Mouse (Mus musculus) testis, adult 2 months (tissue): ENCODE data around the gene Adamts10.

ENCODE experiments used
- CTCF ChIP-seq: fragments of 200-500 bp; IDR thresholded peaks from 2 replicates; pipeline ENCODE4 v1.5.1; 2012; ENCODE audit warnings: low read depth, mild to moderate bottlenecking, inconsistent platforms, low read length, moderate library complexity; ENCODE audit not compliant: control insufficient read depth, insufficient read depth, insufficient replicate concordance
- POLR2A ChIP-seq: fragments of 200-500 bp; IDR thresholded peaks from 2 replicates; pipeline ENCODE4 v1.6.1; 2012; ENCODE audit warnings: low read depth, mild to moderate bottlenecking, inconsistent platforms, low read length, moderate library complexity; ENCODE audit not compliant: control insufficient read depth

DNA sequence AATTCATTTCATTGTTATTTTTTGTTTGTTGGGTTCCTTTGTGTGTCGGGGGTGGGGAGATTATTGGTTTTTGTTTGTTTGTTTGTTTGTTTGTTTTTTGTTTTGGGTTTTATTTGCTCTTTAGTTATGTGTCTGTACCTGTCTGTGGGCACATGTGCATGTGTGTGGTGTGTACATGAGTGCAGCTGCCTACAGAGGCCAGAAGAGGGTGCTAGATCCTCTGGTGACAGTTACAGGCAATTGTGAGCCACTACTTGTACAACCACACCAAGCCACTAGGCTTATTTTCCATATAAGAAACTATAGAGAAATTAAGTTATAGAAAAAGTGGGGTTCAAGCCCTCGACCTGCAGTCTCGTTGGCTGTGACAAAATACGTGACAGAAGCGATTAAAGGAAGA, 10.1 kb upstream of the Adamts10 start:
- no peak for TF ChIP-seq POLR2A
- TF ChIP-seq CTCF: no peak; the same call in 1 of the 2 replicates
